Mouse (Mus musculus): Measurements from ENCODE around the gene Itga5. TPM values are rescaled to one million over a fixed set of nuclear protein-coding genes. Genes with fewer than 3 reads are reported as not detected.

The Itga5 gene
- total and polyA plus RNA-seq, 2 experiments from 2014 or later, result 3.2 to 3.5 TPM

- H3K4me3 ChIP-seq (ENCODE audit: low read depth, low read length), result no peak overlapping the region
- no peak for TF ChIP-seq CTCF (IDR thresholded peaks at IDR 0.05; ENCODE audit: low read depth)
- H3K4me1 ChIP-seq (ENCODE audit: insufficient read depth), result peaks cover 22% of the 10 kb centered on the region
- WGBS, result 34% methylated on average over 3 of the region's 3 CpGs
- no peak for DNase-seq
- no peak overlapping the region for H3K4me2 ChIP-seq (ENCODE audit: low read depth)
- no peaks in the 10 kb centered on the region for H3K9me3 ChIP-seq (ENCODE audit: low read length)
- H3K27me3 ChIP-seq (ENCODE audit: insufficient read depth, low read length), result no peaks in the 10 kb centered on the region
- no peak for ATAC-seq
- peaks cover 22% of the 10 kb centered on the region for H3K36me3 ChIP-seq (ENCODE audit: insufficient read depth)
- H3K9ac ChIP-seq, result no peak overlapping the region
- H3K27ac ChIP-seq (ENCODE audit: low read depth, low read length), result peak overlapping the region; percentile 93
Measured at GRCm38 (mm10) chr15:103298026-103298425, 68.5 kb downstream of the Itga5 start.

- no peak for TF ChIP-seq CTCF (IDR thresholded peaks at IDR 0.05; ENCODE audit: low read depth)
- DNase-seq (no peak), ATAC-seq (no peak)
Measured at GRCm38 (mm10) chr15:103297313-103297712, 69.2 kb downstream of the Itga5 start.

DNA sequence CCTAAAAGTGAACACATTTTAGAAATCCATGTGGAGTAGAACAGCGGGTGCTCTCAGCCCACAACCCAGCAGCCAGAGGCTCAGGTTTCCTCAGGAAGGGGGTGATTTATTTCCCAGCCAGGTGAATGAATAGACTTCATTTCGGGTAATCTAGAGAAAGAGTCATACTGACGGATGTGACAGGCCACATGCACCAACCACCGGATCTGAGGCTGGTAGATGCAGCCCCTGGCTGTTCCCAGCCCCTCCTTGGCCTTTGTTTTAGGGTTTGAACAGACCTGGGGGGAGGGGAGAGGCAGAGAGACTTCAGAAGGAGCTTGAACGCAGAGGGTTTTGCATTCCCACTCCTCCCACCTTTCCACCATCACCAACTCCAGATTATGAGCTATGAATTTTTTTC, 70.7 kb downstream of the Itga5 start:
- Histone ChIP-seq H3K27me3 (ENCODE audit: insufficient read depth, low read length) (no peaks in the 10 kb centered on the region), H3K9me3 (ENCODE audit: low read length) (no peaks in the 10 kb centered on the region), H3K4me2 (ENCODE audit: low read depth) (no peak overlapping the region), H3K9ac (no peak overlapping the region), H3K27ac (ENCODE audit: low read depth, low read length) (no peak overlapping the region), H3K4me3 (ENCODE audit: low read depth, low read length) (no peak overlapping the region), H3K4me1 (ENCODE audit: insufficient read depth) (peaks cover 19% of the 10 kb centered on the region), H3K36me3 (ENCODE audit: insufficient read depth) (peaks cover 41% of the 10 kb centered on the region)
- no peak for TF ChIP-seq CTCF (IDR thresholded peaks at IDR 0.05; ENCODE audit: low read depth)
- DNase-seq (no peak), ATAC-seq (no peak)
- WGBS, result 16% methylated on average over 5 of the region's 5 CpGs

More at GRCm38 (mm10) chr15:103297313-103297712, 69.2 kb downstream of the Itga5 start:
- peaks cover 29% of the 10 kb centered on the region for H3K36me3 ChIP-seq (ENCODE audit: insufficient read depth)
- H3K4me3 ChIP-seq (ENCODE audit: low read depth, low read length), result no peak overlapping the region
- no peak overlapping the region; the same call in 1 of the 2 replicates for H3K9ac ChIP-seq
- WGBS, result 31% methylated on average over 6 of the region's 6 CpGs
- no peak overlapping the region for H3K4me2 ChIP-seq (ENCODE audit: low read depth)
- H3K27ac ChIP-seq (ENCODE audit: low read depth, low read length), result peak overlapping the region; percentile 93
- H3K4me1 ChIP-seq (ENCODE audit: insufficient read depth), result peaks cover 22% of the 10 kb centered on the region
- no peaks in the 10 kb centered on the region for H3K27me3 ChIP-seq (ENCODE audit: insufficient read depth, low read length)
- no peaks in the 10 kb centered on the region for H3K9me3 ChIP-seq (ENCODE audit: low read length)

GRCm38 (mm10) chr15:103294649-103295048, 71.9 kb downstream of the Itga5 start:
- no peak overlapping the region for H3K27ac ChIP-seq (ENCODE audit: low read depth, low read length)
- no peak overlapping the region for H3K9ac ChIP-seq
- TF ChIP-seq CTCF (IDR thresholded peaks at IDR 0.05; ENCODE audit: low read depth), result no peak
- H3K27me3 ChIP-seq (ENCODE audit: insufficient read depth, low read length), result no peaks in the 10 kb centered on the region
- H3K4me2 ChIP-seq (ENCODE audit: low read depth), result no peak overlapping the region
- no peak for DNase-seq
- peaks cover 7% of the 10 kb centered on the region for H3K4me1 ChIP-seq (ENCODE audit: insufficient read depth)
- ATAC-seq, result no peak
- no peak overlapping the region for H3K4me3 ChIP-seq (ENCODE audit: low read depth, low read length)
- peaks cover 45% of the 10 kb centered on the region for H3K36me3 ChIP-seq (ENCODE audit: insufficient read depth)
- no peaks in the 10 kb centered on the region for H3K9me3 ChIP-seq (ENCODE audit: low read length)
- 84% methylated on average over 2 of the region's 2 CpGs for WGBS

Small RNAs within 50 kb of the gene (microRNA-seq; reads per million reads assigned to microRNA genes)
- 0 to 0.39 reads per million in 2 experiments for gene Mir6963

Other genes with a start within 250 kb of the Itga5 start
- 34.0 and 34.4 TPM in 2 replicates for gene Smug1, start 199.7 kb downstream of the Itga5 start, total RNA-seq (2014; rRNA removed)
- 14.6 and 18.5 TPM in 2 replicates for gene Smug1, start 199.7 kb downstream of the Itga5 start, polyA plus RNA-seq (2015; fragmentation: Nextera tagmentation; extraction: Ambion mirVana)
- 139 and 181 TPM in 2 replicates for gene Cbx5, start 126.9 kb downstream of the Itga5 start, total RNA-seq (2014; rRNA removed)
- gene Cbx5, start 126.9 kb downstream of the Itga5 start, polyA plus RNA-seq (2015; fragmentation: Nextera tagmentation; extraction: Ambion mirVana), result 74.1 and 90.4 TPM in 2 replicates
- gene Hnrnpa1, start 126.3 kb downstream of the Itga5 start, total RNA-seq (2014; rRNA removed), result 205 and 270 TPM in 2 replicates
- 653 and 670 TPM in 2 replicates for gene Hnrnpa1, start 126.3 kb downstream of the Itga5 start, polyA plus RNA-seq (2015; fragmentation: Nextera tagmentation; extraction: Ambion mirVana)
- 0.85 and 1.6 TPM in 2 replicates for gene Nfe2, start 108.4 kb downstream of the Itga5 start, total RNA-seq (2014; rRNA removed)
- 0.30 and 0.34 TPM in 2 replicates for gene Nfe2, start 108.4 kb downstream of the Itga5 start, polyA plus RNA-seq (2015; fragmentation: Nextera tagmentation; extraction: Ambion mirVana)
- gene Copz1, start 94.0 kb downstream of the Itga5 start, total RNA-seq (2014; rRNA removed), result 120 and 147 TPM in 2 replicates
- 209 and 217 TPM in 2 replicates for gene Copz1, start 94.0 kb downstream of the Itga5 start, polyA plus RNA-seq (2015; fragmentation: Nextera tagmentation; extraction: Ambion mirVana)
- gene Gpr84, start 56.2 kb downstream of the Itga5 start, total RNA-seq (2014; rRNA removed), result 0.29 and 0.54 TPM in 2 replicates
- 0.31 and 0.33 TPM in 2 replicates for gene Gpr84, start 56.2 kb downstream of the Itga5 start, polyA plus RNA-seq (2015; fragmentation: Nextera tagmentation; extraction: Ambion mirVana)
- gene Zfp385a, start 26.7 kb downstream of the Itga5 start, total RNA-seq (2014; rRNA removed), result 11.6 and 13.0 TPM in 2 replicates
- gene Zfp385a, start 26.7 kb downstream of the Itga5 start, polyA plus RNA-seq (2015; fragmentation: Nextera tagmentation; extraction: Ambion mirVana), result 20.5 and 21.3 TPM in 2 replicates
- gene Gtsf1, start 63.7 kb upstream of the Itga5 start, total RNA-seq (2014; rRNA removed), result not detected in 2 replicates
- 0.21 TPM in 1 of 2 replicates, not detected in the other for gene Gtsf1, start 63.7 kb upstream of the Itga5 start, polyA plus RNA-seq (2015; fragmentation: Nextera tagmentation; extraction: Ambion mirVana)
- not detected in 2 replicates for gene Gtsf2, start 81.7 kb upstream of the Itga5 start, total RNA-seq (2014; rRNA removed)
- not detected in 2 replicates for gene Gtsf2, start 81.7 kb upstream of the Itga5 start, polyA plus RNA-seq (2015; fragmentation: Nextera tagmentation; extraction: Ambion mirVana)
- gene Nckap1l, start 87.0 kb upstream of the Itga5 start, total RNA-seq (2014; rRNA removed), result 3.2 and 4.5 TPM in 2 replicates
- 1.6 and 1.7 TPM in 2 replicates for gene Nckap1l, start 87.0 kb upstream of the Itga5 start, polyA plus RNA-seq (2015; fragmentation: Nextera tagmentation; extraction: Ambion mirVana)
- 78.8 and 79.0 TPM in 2 replicates for gene Pde1b, start 136.3 kb upstream of the Itga5 start, total RNA-seq (2014; rRNA removed)
- gene Pde1b, start 136.3 kb upstream of the Itga5 start, polyA plus RNA-seq (2015; fragmentation: Nextera tagmentation; extraction: Ambion mirVana), result 43.4 and 54.1 TPM in 2 replicates
- 109 and 128 TPM in 2 replicates for gene Ppp1r1a, start 171.2 kb upstream of the Itga5 start, total RNA-seq (2014; rRNA removed)
- 206 and 236 TPM in 2 replicates for gene Ppp1r1a, start 171.2 kb upstream of the Itga5 start, polyA plus RNA-seq (2015; fragmentation: Nextera tagmentation; extraction: Ambion mirVana)
- gene Glycam1, start 198.3 kb upstream of the Itga5 start, total RNA-seq (2014; rRNA removed), result not detected in 2 replicates
- gene Glycam1, start 198.3 kb upstream of the Itga5 start, polyA plus RNA-seq (2015; fragmentation: Nextera tagmentation; extraction: Ambion mirVana), result 0.24 TPM in 1 of 2 replicates, not detected in the other

All from forebrain, postnatal 0 days (tissue).